Mouse (Mus musculus) spleen, postnatal 10 days (tissue): ENCODE measurements around the gene Eya4.

Source experiments
- DNase-seq, 2 experiments: peaks; one replicate each; pipeline ENCODE4 v3.0.0; 2021 to 2022; ENCODE audit warnings: low spot score in 2 of 2

The Eya4 gene

GRCm38 (mm10) chr10:23156866-23157625 is 193.5 kb downstream of the Eya4 start:
- no peak for DNase-seq

GRCm38 (mm10) chr10:23150401-23150800 is 200.2 kb downstream of the Eya4 start:
- peak; percentile 8 to 50 for DNase-seq

GRCm38 (mm10) chr10:23144616-23145015 is 206.0 kb downstream of the Eya4 start:
- DNase-seq = no peak

GRCm38 (mm10) chr10:23127947-23128346 is 222.6 kb downstream of the Eya4 start:
- DNase-seq = no peak

GRCm38 (mm10) chr10:23127151-23127550 is 223.4 kb downstream of the Eya4 start:
- no peak for DNase-seq

- DNase-seq = no peak
Observed at GRCm38 (mm10) chr10:23126529-23126928, 224.1 kb downstream of the Eya4 start.

- DNase-seq = no peak
Observed at GRCm38 (mm10) chr10:23120437-23120836, 230.1 kb downstream of the Eya4 start.

- peak; percentile 22 to 72 for DNase-seq
Observed at GRCm38 (mm10) chr10:23116786-23117410, 233.7 kb downstream of the Eya4 start.

GRCm38 (mm10) chr10:23116063-23116462 is 234.5 kb downstream of the Eya4 start:
- no peak for DNase-seq

- no peak for DNase-seq
Observed at GRCm38 (mm10) chr10:23115321-23115720, 235.3 kb downstream of the Eya4 start.

- no peak for DNase-seq
Observed at GRCm38 (mm10) chr10:23108122-23108521, 242.5 kb downstream of the Eya4 start.

- no peak for DNase-seq
Observed at GRCm38 (mm10) chr10:23092517-23092916, 258.1 kb downstream of the Eya4 start.

- no peak for DNase-seq
Observed at GRCm38 (mm10) chr10:23091552-23091951, 259.0 kb downstream of the Eya4 start.

- no peak for DNase-seq
Observed at GRCm38 (mm10) chr10:23090323-23090722, 260.3 kb downstream of the Eya4 start.

GRCm38 (mm10) chr10:23089271-23089670 is 261.3 kb downstream of the Eya4 start:
- no peak for DNase-seq

GRCm38 (mm10) chr10:23088764-23089163 is 261.8 kb downstream of the Eya4 start:
- DNase-seq = no peak

- peak in 1 of 2 experiments; percentile 47 for DNase-seq
Observed at GRCm38 (mm10) chr10:23086352-23087215, 264.0 kb downstream of the Eya4 start.

- no peak for DNase-seq
Observed at GRCm38 (mm10) chr10:23081548-23081828, 269.1 kb downstream of the Eya4 start.

GRCm38 (mm10) chr10:23080749-23081547 is 269.6 kb downstream of the Eya4 start:
- peak; percentile 57 to 78 for DNase-seq

- DNase-seq = no peak
Observed at GRCm38 (mm10) chr10:23076691-23077385, 273.7 kb downstream of the Eya4 start.

GRCm38 (mm10) chr10:23073431-23073830 is 277.2 kb downstream of the Eya4 start:
- no peak for DNase-seq
